Mouse (Mus musculus) testis, adult 2 months (tissue): ENCODE results near the gene Masp1.

Source experiments
- CTCF ChIP-seq: fragments of 200-500 bp; IDR thresholded peaks from 2 replicates; pipeline ENCODE4 v1.5.1; 2012; ENCODE audit warnings: low read depth, mild to moderate bottlenecking, inconsistent platforms, low read length, moderate library complexity; ENCODE audit not compliant: control insufficient read depth, insufficient read depth, insufficient replicate concordance
- POLR2A ChIP-seq: fragments of 200-500 bp; IDR thresholded peaks from 2 replicates; pipeline ENCODE4 v1.6.1; 2012; ENCODE audit warnings: low read depth, mild to moderate bottlenecking, inconsistent platforms, low read length, moderate library complexity; ENCODE audit not compliant: control insufficient read depth

DNA sequence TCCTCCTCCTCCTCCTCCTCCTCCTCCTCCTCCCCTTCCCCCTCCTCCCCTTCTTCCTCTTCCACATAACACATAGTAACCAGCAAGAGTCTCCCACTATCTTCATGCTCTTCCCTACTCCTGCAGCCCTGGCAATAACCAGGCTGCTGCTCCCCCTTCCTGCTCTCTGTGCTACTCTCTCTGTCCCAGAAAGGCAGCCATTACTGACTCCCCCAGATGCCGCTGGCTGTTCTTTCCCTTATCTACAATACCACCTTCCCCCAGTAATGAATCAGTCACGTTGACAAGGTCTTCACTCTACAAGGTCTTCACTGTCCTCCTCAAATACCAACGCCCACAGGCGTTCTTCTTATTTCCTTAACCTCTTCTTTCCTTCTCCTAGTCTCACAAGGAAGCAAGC, 119.2 kb downstream of the Masp1 start:
- no peak for TF ChIP-seq POLR2A
- TF ChIP-seq CTCF, result no peak
